Comparison of ENCODE assay signal across 8 mouse cellular contexts in the genomic region with DNA sequence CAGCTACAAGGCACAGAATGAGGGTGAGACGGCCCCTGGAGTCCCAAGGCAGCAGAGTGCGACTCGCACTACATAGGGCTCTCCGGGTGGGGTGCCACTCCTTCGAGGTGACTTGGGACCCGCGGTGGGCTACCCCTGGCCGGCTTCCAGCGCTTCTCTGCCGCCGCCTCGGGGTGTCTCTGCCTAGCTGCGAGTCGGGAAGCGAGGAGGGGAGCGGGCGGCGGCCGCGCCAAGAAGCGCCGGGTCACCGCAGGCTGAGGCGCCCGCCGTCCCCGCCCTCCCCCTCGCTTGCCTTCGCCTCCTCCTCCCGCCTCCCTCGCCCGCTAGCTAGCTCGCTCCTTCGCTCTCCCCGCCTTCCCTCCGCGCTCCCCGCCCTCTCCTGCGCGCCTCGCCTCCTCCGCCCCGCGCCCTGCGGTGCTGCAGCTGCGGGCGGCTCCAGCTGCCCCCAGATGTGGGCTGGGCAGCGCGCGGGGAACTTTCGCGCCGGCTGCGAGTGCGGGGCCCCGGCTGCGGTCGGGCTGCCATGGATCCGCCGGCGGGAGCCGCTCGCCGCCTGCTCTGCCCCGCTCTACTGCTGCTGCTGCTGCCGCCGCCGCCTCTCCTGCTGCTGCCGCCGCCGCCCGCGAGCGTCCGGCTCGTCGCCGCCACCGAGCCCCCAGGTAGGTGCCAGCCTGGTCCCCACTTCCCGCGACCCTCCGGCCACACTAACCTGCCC. TPM values are rescaled to one million over a fixed set of nuclear protein-coding genes. Genes with fewer than 3 reads are reported as not detected.
DNase-seq lines count a peak whose midpoint lies in the region; ATAC-seq and TF ChIP-seq lines count a peak whose summit lies in the region.

A gene (plus strand): TSS at position 444 of the 715 bp plus-strand sequence.

- ATAC-seq in forebrain, embryonic 14.5 days = peak; percentile 81

- no peaks in the 10 kb centered on the region for H3K4me1 ChIP-seq in ES-Bruce4 (ENCODE audit: control insufficient read depth, insufficient read depth, low read length)
- peaks cover 11% of the 10 kb centered on the region for H3K4me1 ChIP-seq in forebrain, embryonic 14.5 days (ENCODE audit: control insufficient read depth, insufficient read depth, low read length)

- H3K4me2 ChIP-seq in forebrain, embryonic 14.5 days (ENCODE audit: low read length) = peak within 1 kb of the TSS; percentile 100

- H3K27me3 ChIP-seq in ES-Bruce4 (ENCODE audit: control insufficient read depth, insufficient read depth, low read length, poor library complexity, severe bottlenecking) = peaks cover 17% of the 10 kb centered on the region
- H3K27me3 ChIP-seq in forebrain, embryonic 14.5 days (replicated peaks; ENCODE audit: control insufficient read depth, insufficient read depth, low read length) = peaks cover 52% of the 10 kb centered on the region

- WGBS in forebrain, embryonic 14.5 days = under 1% methylated on average over 76 of the region's 82 CpGs

- H3K27ac ChIP-seq in ES-Bruce4 (ENCODE audit: insufficient read depth, low read length) = no peak within 1 kb of the TSS
- no peak within 1 kb of the TSS for H3K27ac ChIP-seq in forebrain, embryonic 14.5 days (ENCODE audit: low read depth, low read length)

- intact Hi-C loops in heart, postnatal 10 days (cut with DNase I) = loop anchor here (2.0 to 5.0 kb wide), 3 partner anchors 44 to 167 kb away; no protein-coding TSS in a partner anchor

- peak within 1 kb of the TSS; percentile 80 for H3K9ac ChIP-seq in ES-Bruce4 (ENCODE audit: low read depth, poor library complexity, severe bottlenecking)
- H3K9ac ChIP-seq in forebrain, embryonic 14.5 days (ENCODE audit: low read length) = peak within 1 kb of the TSS; percentile 62

- no peaks in the 10 kb centered on the region for H3K36me3 ChIP-seq in ES-Bruce4 (ENCODE audit: control insufficient read depth, insufficient read depth, low read length, poor library complexity, severe bottlenecking)
- no peaks in the 10 kb centered on the region for H3K36me3 ChIP-seq in forebrain, embryonic 14.5 days (ENCODE audit: control insufficient read depth, insufficient read depth, low read length)

- H3K9me3 ChIP-seq in ES-Bruce4 (replicated peaks; ENCODE audit: control insufficient read depth, insufficient read depth, low read length, poor library complexity, severe bottlenecking) = no peaks in the 10 kb centered on the region
- H3K9me3 ChIP-seq in forebrain, embryonic 14.5 days (replicated peaks; ENCODE audit: control insufficient read depth, low read length) = no peaks in the 10 kb centered on the region

- TF ChIP-seq CTCF in ES-Bruce4 (IDR thresholded peaks at IDR 0.05; ENCODE audit: low read depth, low read length) = no peak

- no peak for TF ChIP-seq POLR2A in ES-Bruce4 (IDR thresholded peaks at IDR 0.05; ENCODE audit: insufficient read depth, low read length)

- peak; percentile 88 to 90 for DNase-seq in adrenal gland, postnatal 36 days
- peak; percentile 78 for DNase-seq in forebrain, embryonic 14.5 days (ENCODE audit: low spot score)
- peak; percentile 78 to 85 for DNase-seq in heart, postnatal 10 days
- peak; percentile 51 to 79 for DNase-seq in kidney, postnatal 36 days
- peak; percentile 53 for DNase-seq in lung, postnatal 25 days (ENCODE audit: low spot score)
- DNase-seq in right cerebral cortex, adult 2 months (ENCODE audit: low spot score in 2 of 2) = peak; percentile 40 to 41
- no peak for DNase-seq in MN1 (ENCODE audit: low spot score)

- peak within 1 kb of the TSS; percentile 78 for H3K4me3 ChIP-seq in ES-Bruce4 (ENCODE audit: low read depth, low read length)
- H3K4me3 ChIP-seq in forebrain, embryonic 14.5 days (ENCODE audit: low read depth, low read length) = peak within 1 kb of the TSS; percentile 55

- no peak for TF ChIP-seq EP300 in ES-Bruce4 (IDR thresholded peaks at IDR 0.05; ENCODE audit: insufficient read depth, low read depth, low read length)

RNA-seq across cellular contexts. Expression of the gene that starts here (rescaled TPM):
- polyA plus RNA-seq in ES-Bruce4 (2011; ENCODE audit: insufficient read depth, insufficient read length, low read depth, missing spikeins) = 0.64 and 0.73 TPM in 2 replicates
- total RNA-seq in adrenal gland, postnatal 36 days (2021) = 10 to 100 TPM in 1 of 2 experiments, 1 to 10 TPM in 1; 6.4 to 13.1 TPM
- 0.69 and 2.1 TPM in 2 replicates for polyA plus RNA-seq in forebrain, embryonic 14.5 days (2014; fragmentation: Nextera tagmentation; extraction: Ambion mirVana)
- total RNA-seq in heart, postnatal 10 days (2021) = 10 to 100 TPM; 36.1 to 40.3 TPM
